Mouse (Mus musculus): ENCODE results near the gene Bcl6.

GRCm38 (mm10) chr16:23997912-23998311 lies 9.3 kb upstream of the Bcl6 start:
- TF ChIP-seq CTCF (IDR thresholded peaks at IDR 0.05; ENCODE audit: borderline replicate concordance, control insufficient read depth, extremely low read depth, insufficient read depth, low read length, poor library complexity) (no peak), POLR2A (IDR thresholded peaks at IDR 0.05; ENCODE audit: control insufficient read depth, extremely low read depth, insufficient read depth, low read length, poor library complexity) (no peak)
